Mouse (Mus musculus) frontal cortex, postnatal 10 days (tissue): ENCODE measurements at regions not wholly inside any gene's neighbourhood (a gene's known extent, or its start where the extent isn't known, plus 50 kb on each side); places are given as distances from the start of the nearest gene placed in this dataset.
"Not testable (repeated sequence)": the region's sequence is repeated elsewhere in the genome, so short reads cannot be mapped to it uniquely, and the experiment has no call there.

Source experiments
- DNase-seq, 2 experiments: peaks; one replicate each; pipeline ENCODE4 v3.0.0; 2022; ENCODE audit warnings: low spot score in 2 of 2, mixed read lengths in 1 of 2

DNA sequence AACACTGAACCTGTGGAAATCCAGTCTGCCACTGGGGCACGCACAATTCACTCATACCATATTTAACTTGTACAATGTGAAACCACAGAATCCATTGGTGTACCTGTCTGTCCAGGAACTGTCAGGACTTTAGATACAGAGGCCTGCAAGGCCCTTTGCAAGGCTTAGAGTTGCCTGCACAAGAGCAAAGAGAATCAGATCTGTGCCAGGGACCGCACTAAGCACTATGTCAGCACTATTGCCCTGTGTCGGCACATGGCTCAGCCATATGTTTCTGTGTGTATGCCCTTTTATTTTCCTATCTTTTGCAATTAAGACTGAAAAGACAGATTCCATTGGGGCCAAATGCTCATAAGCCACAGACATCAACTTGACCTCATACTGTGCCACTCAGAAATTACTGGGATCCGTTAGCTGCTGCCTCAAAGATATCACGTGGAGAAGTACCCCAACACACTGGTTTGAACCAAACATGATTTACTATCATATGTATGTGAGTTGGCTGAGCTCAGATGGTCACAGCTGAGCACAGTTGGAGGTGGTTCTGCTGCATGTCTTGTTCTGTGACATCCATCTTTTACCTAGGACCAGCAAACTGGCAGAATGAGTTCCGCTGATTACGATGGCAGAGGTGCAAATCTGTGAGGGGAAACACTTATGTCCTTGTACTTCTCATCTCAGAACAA, 181.7 kb upstream of the Prkcq start:
- DNase-seq, result no peak

DNA sequence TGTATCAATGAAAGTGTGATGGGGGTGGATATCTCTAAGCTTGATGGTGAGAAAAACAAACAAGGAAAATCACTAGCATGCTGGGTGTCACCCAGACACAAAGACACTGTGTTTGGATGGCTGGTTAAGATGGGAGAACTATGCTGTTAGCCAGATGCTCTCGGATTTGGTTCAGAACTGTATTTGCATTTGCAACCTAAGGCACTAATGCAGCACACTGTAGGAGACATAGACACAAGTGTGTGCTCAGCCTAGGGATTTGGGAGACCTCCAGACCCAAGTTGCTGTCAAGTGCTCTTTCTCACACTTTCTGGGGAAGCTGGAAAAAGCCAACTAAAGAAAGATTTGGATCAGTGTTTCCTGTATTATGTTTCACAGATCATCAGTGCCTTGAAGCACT, 173.1 kb upstream of the Prkcq start:
- no peak for DNase-seq

DNA sequence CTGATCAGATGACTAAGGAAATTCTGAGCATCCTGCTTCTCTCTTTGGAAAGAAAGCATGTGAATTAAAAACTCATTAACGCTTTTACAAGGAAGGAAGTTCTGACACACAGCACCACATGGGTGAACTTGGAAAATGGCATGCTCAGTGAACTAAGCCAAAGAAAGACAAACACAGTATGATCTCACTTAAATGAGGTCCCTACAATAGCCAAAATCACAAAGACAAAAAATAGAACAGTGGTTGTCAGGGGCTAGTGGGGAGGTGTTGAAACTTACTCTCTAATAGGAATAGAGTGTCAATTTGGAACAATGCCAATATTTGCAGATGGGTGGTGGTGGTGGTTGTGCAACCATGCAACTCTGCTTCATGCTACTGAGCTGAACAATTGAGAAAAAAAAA, 172.7 kb upstream of the Prkcq start:
- DNase-seq, result no peak

DNA sequence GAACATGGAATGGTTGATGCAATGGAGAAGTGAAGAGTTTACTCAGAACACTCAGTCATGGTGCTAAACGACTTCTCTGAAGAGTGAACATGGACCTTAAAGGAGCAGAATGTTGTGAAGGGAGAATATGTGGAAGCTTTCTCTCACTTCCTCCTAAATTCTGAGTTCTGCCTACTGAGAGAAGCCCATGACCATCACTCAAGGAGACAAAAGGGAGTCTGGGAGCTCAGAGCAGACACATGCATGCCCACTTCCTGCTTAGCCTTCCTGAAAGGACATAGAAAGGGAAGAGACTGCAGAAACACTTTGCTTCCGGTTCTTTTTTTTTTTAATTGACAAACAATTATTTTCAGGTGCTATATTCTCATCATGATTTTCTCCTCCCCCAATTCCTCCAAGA, 166.1 kb upstream of the Prkcq start:
- DNase-seq, result no peak

DNA sequence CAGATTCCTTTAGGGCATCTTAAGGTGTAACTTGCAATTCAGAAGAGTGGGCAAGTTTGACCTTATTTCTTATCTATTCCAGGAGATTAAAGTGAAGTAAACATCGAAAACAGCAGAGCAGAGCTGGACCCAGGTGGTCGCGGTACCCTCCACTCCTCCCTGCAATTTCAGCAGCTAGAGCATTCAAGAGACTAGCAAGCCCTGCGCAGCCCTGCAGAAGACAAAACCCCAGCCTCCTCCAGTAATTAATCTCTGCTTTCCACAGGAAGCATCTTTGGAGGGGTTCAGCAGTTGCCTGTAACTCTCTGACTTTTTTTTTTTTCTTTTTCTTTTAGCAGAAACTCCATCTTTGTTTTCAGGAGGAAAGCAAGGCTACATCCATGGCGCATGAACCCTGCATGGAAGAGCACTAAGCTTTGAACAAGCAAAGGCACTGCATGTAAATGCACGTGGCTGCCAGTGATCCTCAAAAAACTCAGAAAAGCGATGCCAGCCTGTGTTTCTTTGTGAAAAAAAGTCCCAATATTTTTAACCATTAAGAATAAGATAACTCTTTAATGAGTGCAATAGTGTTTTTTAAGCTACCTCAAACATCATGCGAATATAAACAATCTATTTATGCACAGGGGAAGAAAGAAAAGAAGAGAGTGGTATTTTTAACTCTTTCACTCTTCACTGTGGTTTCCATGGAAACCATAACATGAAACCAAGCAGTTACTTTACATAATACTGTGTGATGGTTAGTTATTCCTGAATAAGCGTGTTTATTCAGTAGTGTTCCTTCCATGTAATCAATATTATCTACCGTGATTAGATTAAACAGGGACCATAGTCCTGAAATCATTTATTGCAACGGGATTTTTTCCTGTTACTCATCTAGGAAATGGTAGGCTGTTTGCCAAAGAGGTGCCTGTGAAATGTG, 160.6 kb upstream of the Prkcq start:
- DNase-seq, result no peak

DNA sequence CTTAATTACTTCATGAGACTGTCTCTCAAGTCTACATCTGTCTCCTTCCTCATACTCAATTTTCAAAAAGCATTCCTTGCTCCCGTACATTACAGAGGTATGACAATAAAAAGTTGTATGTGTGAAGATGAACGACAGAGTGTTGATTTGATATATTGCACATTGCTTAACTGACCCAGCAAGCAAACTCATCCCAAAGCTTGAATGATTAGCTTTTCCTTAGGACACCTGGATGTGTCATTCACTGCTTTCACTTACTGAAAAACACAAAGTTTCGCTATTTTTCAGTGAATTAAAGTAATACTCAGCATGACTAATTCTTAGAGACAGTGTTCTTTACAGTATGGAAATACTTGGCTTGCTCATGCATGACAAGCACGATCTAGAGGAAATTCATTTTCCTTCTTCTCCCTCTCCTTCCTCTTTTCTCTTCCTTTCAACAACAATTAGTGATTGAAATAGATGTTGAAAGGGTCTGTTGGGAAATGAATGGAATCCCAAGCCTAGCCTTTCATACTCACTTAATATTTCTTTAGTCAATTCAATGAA, 159.5 kb upstream of the Prkcq start:
- no peak for DNase-seq

DNA sequence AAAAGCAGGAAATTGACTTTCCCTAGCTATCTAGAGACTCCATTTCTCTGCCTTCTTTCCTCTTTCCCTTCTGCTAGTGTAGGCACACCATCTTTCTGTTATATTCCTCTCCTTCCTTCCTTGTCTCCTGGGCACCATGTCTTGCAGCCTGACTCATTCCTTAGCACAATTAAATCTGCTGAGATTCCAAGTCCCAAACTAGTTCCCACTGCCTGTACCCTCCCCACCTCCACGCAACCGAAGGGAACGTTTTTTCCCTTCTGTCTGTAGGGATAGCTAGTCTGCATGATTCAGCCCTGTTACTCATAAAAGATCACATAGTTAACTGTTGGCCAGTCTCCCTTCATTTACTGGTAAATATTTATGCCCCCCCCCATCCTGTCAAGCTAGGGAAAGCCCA, 158.8 kb upstream of the Prkcq start:
- no peak for DNase-seq

DNA sequence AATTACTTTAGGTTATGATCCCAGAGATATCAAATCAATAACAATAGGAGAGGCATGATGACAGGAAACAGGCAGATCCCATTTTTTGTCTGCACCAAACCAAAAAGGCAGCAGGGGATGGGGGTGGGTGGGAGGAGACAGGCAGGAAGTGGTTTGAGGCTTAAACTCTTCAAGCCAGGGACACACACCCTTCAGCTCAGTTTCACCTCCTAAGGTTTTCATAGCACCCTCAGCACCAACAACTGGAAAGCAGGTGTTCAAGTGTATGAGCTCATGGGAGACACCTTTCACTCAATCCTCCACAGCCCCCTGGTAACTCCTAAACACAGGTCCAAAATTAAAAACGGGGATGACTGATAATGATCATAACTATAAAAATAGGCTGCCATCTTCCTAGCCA, 155.5 kb upstream of the Prkcq start:
- no peak for DNase-seq

DNA sequence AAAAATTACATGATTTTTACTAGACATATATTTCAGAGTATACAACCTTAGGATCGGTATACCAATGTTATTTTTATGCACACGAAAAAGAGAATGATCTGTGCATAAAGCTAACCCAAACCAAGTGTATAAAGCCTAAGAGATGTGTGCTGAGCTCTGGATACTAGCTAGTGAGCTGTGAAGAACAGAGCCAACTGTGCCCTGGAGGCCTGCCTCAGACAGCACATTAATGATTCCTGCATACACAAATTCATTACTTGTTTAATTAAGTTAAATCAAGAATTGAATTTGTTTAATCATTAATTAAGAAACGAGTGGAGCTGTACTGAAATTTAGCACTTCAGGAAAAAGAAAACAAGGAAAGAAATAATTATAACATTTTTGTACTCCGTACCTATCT, 139.0 kb upstream of the Prkcq start:
- no peak for DNase-seq

DNA sequence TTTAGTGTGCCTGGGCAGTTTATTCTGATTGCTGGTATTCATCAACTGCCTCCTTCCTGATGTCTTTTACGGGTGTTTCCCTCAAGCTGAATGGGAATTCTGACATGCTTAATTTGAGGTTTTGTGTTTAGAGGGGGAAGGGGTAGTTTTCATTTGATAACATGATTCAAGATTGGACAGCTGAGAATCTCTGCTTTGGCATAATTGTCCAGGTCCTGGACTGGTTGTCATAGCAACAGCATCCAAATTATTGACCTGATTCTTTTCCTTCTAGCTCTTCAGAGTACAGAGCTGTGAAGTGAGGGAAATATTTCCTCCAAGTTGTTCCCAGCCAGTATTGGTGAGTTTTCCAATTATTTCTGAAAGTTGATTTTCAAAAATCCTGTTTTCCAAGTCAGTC, 137.7 kb upstream of the Prkcq start:
- no peak for DNase-seq

DNA sequence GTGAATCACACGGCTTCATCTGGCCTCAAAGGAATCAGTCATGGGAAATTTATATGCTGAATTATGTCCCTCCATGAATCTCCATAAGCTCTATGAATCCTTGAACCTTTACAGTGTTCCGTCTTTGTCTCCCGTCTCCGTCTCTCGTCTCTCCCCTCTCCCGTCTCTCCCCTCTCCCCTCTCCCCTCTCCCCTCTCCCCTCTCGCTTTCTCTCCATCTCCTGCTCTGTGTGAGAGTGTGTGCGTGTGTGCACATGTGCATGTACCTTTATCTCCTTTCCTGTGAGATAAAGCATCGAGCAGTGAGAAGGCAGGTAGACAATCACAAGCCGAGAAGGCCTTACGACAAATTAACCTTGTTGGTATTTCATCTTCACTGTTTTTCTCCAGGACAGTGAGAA, 134.6 kb upstream of the Prkcq start:
- DNase-seq, result no peak

DNA sequence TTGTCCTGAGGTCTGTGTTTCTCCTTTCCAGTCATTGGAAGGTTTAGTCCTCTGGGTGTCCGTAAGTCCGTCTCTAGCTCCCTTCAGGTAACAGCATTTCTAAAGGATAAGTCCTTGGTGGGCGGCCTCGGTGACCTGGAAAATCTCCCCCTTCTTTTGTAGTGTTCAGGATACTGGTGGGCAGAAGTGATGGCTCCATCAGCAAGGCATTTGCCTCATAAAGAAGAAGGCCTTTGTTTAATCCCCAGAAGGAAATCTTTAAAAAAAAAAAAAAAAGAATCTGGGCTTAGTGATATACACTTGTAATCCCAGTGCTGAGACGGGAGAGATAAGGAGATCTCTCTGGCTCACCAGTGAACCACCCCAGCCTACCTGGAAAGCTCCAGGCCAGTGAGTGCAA, 133.5 kb upstream of the Prkcq start:
- no peak for DNase-seq

DNA sequence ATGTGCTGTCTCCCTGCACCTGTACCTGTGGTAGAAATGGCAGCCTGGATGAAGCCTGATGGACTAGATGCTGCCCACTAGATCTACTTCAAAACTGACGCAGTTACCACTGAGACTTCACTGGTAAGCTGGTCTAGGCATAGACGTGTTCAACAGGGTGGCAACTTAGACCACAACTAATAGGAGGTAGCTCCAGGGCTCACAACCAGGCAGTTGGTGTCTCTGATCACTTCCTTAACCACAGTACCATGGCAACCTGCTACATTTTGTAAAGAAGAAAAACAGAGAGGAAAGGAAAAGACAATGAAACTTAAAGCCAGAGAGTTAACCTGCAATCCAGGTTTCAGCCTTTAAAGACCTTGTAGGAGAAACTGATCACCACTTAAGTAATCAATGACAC, 131.9 kb upstream of the Prkcq start:
- DNase-seq, result no peak

DNA sequence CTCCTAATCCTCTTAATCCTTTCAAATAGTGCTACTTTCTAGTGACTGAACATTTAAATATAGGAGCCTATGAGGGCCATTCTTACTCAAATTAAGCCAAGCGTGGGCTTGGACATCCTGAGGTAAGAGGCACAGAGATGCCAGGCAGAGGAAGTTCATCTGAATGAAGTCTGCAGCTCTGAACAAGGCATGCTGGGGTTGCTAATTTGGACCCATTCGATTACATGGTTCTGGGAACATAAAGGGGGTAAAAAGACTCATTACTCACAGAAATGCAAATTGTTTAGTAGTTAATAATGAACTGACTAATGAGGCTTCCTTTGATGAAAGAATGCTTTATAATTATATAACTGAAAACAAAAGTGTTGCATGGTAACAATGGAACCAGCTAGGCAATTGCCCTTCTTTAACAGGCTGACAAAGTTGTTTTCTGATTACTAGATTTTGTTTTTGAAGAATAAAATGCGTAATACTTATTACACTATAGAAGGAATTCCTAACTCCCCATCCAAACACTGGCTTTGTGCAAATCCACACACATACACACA, 127.1 kb upstream of the Prkcq start:
- no peak for DNase-seq

DNA sequence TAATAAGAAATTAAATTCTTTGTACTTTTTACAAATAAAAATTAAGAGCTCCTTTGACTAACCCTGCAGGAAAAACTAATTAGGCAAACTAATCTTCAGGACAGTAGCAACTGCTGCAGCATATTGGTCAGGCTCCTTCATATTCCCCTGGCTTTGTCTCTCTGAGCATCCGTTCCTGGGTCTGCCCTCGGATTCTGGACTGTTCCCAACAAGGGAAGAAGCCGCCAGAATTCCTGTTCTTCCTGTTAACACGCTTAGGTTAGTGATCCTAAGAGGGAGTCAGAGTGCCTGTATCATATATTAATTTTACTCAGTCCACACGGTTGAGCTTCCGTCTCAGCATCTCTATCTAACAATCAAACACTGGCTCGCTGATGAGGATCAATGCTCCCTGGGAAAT, 120.3 kb upstream of the Prkcq start:
- no peak for DNase-seq

DNA sequence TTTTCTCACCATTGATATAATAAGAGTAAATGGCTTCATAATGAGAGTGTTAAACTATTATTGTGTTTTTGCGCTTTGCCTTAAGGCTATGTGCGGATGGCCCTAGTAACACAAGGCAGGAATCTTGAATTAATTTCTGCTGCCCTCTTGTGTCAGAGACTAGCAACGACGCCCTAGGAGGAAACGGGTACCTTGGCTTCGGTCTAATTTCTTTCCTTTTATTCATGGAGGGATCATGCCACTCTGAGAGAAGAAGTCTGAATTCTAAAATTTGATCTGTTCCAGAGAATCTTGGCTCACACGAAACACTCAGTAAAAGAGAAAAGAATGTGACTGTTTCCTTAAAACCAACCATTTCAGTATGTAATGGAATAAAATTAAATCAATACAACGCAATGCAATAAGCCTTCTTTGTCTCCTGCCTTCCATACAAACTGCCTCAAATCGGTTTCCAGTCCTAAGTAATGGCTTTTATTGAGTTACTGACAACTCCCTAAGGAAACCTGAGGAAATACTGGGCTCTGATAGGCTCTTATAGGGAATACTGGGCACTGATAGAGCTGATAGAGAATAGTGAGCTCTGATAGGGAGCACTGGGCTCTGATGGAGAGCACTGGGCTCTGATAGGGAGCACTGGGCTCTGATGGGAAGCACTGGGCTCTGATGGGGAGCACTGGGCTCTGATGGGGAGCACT, 112.0 kb upstream of the Prkcq start:
- DNase-seq, result peak; percentile 20 to 54

DNA sequence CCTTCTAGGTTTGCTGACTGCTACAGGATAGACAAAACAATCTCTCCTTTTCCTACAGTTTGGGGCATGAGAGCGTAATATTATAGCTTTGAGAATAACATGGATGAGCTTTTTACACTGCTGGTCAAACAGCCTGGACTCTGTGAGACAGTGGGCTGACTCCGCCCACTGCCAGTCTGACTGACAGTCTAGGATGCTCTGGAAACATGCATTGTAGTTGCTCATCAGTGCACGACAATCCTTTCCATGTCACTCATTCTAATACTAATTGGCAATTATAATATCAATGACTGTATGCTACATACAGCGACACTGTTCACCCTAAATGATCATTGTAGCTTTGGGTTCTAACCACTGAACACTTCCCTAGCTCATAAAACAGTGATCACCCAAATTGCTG, 104.5 kb upstream of the Prkcq start:
- no peak for DNase-seq

DNA sequence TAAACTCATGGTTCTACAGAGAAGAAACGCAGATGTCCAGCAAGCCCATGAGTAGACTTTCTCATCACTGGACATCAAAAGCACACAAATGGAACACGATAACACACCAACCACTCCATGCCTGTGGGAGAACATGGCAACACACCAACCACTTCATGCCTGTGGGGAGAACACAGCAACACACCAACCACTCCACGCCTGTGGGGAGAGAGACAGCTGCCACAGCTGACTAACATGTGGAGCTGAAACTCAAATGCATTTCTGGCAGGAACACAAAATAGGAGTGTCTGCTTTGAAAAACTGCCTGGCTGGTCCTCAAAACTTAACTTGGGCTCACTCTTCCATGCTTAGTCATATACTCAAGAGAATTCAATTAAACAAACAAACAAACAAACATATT, 88.4 kb upstream of the Prkcq start:
- no peak for DNase-seq

DNA sequence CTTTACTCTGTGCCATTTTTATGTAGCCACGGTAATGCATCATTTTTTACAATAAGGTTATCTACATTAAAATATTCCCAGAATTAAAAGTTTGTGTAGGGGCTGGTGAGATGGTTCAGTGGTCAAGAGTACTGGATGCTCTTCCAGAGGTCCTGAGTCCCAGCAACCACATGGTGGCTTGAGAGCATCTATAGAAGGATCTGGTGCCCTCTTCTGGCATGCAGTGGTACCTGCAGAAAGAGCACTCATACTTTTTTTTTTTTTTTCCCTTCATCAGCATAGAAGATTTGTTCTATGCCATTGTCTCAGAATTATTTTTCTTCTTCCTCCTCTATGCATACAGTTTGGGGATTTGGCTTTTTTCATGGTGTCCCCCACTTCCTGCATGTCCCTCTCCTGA, 84.9 kb upstream of the Prkcq start:
- peak in 1 of 2 experiments; percentile 10 for DNase-seq

DNA sequence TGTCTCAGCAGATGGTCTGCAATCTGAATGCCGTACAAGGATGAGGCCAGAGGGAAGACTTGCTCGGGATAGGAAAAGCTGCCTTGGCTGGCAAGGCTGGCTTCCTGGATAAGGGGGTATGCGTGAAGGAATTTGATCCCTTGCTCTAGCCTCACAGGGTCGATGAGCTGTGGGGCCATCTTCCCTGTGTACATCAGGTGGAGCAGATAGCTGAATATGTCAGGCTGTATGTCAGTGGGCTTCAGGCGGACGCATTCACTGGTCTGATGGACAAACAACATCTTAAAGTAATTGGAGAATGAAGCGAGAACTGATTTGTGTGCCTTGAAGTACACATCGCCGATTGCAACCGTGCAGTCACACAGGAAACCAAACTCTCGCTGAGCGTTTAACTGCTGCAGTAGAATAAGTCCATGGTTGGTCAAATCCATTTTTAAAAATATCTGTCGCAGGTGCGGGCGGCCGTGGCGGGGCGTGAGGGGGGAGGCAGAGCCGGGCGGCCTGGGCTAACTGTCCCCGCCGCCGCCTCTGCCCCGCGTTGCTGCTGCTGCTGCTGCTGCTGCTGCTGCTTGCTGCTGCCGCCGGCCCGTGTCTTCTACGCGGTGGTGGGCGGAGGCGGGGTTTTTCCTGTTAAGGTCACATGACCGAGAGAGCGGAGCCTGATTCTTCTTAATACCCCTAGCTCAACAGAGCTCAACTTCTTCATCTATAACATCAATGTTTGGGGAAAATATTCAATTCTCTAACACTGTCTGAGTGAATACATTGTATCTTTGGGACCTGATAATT, 71.9 kb upstream of the Prkcq start:
- not testable (repeated sequence) for DNase-seq

DNA sequence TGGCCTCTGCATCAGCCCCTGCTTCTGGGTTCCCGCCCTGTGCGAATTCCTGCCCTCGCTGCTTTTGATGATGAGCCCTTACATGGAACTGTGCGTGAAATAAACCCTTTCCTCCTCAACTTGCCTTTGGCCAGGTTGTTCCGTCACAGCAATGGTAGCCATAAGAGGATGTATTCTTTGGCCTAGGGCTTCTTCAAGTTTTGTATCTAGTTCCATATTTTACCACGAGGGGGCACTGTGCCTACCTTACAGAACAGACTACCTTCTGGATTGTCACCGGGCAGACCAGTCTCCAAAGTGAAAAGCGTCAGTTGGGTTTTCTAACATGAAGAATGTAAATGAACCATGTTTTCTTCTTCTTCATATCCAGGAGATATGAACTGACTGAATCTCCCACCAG, 58.7 kb upstream of the Prkcq start:
- peak; percentile 10 to 13 for DNase-seq
